Mouse (Mus musculus): ENCODE results near the gene Rftn1.

- TF ChIP-seq RAD21 (IDR thresholded peaks at IDR 0.05; ENCODE audit: low read depth, low read length): no peak
- no peak for TF ChIP-seq JUND (conservative IDR thresholded peaks at IDR 0.05; ENCODE audit: low read depth, low read length)
- no peak for TF ChIP-seq EP300 (IDR thresholded peaks at IDR 0.05; ENCODE audit: low read length)
- TF ChIP-seq HCFC1 (IDR thresholded peaks at IDR 0.05; ENCODE audit: low read depth, low read length): no peak
- TF ChIP-seq BHLHE40 (IDR thresholded peaks at IDR 0.05; ENCODE audit: low read depth, low read length): no peak
- no peak for TF ChIP-seq SIN3A (IDR thresholded peaks at IDR 0.05; ENCODE audit: low read length)
- TF ChIP-seq MXI1 (IDR thresholded peaks at IDR 0.05; ENCODE audit: low read depth, low read length): no peak
- TF ChIP-seq SMC3 (IDR thresholded peaks at IDR 0.05; ENCODE audit: low read depth, low read length): no peak
- TF ChIP-seq MEF2A (IDR thresholded peaks at IDR 0.05; ENCODE audit: borderline replicate concordance, low read depth, low read length): no peak
- TF ChIP-seq USF1 (IDR thresholded peaks at IDR 0.05; ENCODE audit: low read depth, low read length): no peak
- TF ChIP-seq ZC3H11A (IDR thresholded peaks at IDR 0.05; ENCODE audit: low read depth, low read length): no peak
- TF ChIP-seq ZMIZ1 (IDR thresholded peaks at IDR 0.05; ENCODE audit: low read depth, low read length): no peak
Observed at GRCm38 (mm10) chr17:49975481-49975880, 215.0 kb downstream of the Rftn1 start.
